Mouse (Mus musculus): ENCODE results near the gene Arid4a. TPM values are rescaled to one million over a fixed set of nuclear protein-coding genes. Genes with fewer than 3 reads are reported as not detected.
A peak's percentile ranks its signal among the peaks of the same experiment; 100 is the strongest.
"Not testable (repeated sequence)": the region's sequence is repeated elsewhere in the genome, so short reads cannot be mapped to it uniquely, and the experiment has no call there.

The Arid4a gene
- total RNA-seq, 2 experiments from 2014 or later = 32.0 to 36.5 TPM

GRCm38 (mm10) chr12:71006901-71007300 is 8.9 kb upstream of the Arid4a start:
- no peak for DNase-seq (ENCODE audit: low spot score in 2 of 2)
- intact Hi-C loops (cut with DNase I) = no loop called here

GRCm38 (mm10) chr12:71009769-71010168 is 6.0 kb upstream of the Arid4a start:
- intact Hi-C loops (cut with DNase I) = no loop called here
- DNase-seq (ENCODE audit: low spot score in 2 of 2) = no peak

- no peak for DNase-seq (ENCODE audit: low spot score in 2 of 2)
- intact Hi-C loops (cut with DNase I) = loop anchor here (2.0 to 5.0 kb wide), 3 partner anchors 34 to 122 kb away; partner anchors contain the start of genes 2700049A03Rik and Timm9
Observed at GRCm38 (mm10) chr12:71014845-71015362, 886 bp upstream of the Arid4a start.

DNA sequence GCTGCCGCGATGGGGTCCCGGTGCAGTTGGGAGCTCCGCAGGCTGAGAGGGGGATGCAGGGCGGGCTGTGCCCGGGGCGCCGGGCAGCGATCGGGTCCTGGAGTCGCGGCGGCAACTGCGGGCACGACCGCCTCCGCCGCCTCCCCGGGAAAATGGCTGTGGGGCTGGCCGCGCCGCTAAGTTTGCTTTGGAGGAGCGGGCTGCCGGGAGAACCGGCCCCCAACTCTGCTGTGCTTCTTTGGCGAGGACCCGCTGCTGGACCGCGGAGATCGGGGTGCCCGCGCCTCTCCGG is 367 bp downstream of the Arid4a start:
- intact Hi-C loops (cut with DNase I) = loop anchor here (5.0 kb wide), 2 partner anchors 49 to 121 kb away; partner anchors contain the start of genes 2700049A03Rik and Timm9
- DNase-seq (ENCODE audit: low spot score in 2 of 2) = no peak

DNA sequence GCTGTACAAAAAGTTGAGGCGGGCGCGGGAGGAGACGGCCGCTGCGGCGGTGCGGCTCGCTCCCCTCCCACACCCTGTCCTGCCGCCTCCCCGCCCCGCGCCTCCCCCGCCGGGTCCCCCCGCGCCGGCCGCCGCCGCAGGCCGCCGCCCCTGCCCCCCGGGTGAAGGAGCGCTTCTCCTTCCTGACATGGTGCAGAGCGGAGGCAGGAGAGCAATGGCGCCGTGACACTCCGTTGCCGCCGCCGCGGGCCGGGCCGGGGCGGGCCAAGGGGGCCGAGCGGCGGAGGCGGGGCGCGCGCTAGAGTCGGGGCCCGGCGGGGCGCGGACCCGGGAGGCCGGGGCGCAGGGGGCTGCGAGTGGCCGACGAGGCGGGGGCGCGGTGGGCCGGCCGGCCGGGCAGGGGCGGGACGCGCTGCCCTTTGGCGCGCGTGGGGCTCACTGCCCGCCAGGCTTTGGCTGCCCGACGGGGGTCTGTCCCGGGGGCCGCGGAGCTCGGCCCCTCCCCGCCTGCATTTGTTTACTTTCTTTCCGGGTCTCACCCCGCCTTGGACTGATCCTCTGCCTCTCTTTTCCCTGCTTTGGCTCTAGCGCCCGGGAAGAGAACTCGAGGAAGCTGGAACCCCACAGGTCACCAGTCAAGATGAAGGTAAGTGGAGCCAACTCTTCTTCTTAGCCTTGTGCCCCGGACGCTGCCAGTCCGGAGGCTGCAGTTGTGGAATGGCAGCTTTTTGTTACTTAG is 882 bp downstream of the Arid4a start:
- DNase-seq (ENCODE audit: low spot score in 2 of 2) = peak; percentile 8 to 22
- intact Hi-C loops (cut with DNase I) = loop anchor here (5.0 kb wide), 2 partner anchors 49 to 121 kb away; partner anchors contain the start of genes 2700049A03Rik and Timm9

- intact Hi-C loops (cut with DNase I) = loop anchor here (5.0 kb wide), 2 partner anchors 50 to 120 kb away; partner anchors contain the start of genes 2700049A03Rik and Timm9
- no peak for DNase-seq (ENCODE audit: low spot score in 2 of 2)
Observed at GRCm38 (mm10) chr12:71017242-71017571, 1.4 kb downstream of the Arid4a start.

DNA sequence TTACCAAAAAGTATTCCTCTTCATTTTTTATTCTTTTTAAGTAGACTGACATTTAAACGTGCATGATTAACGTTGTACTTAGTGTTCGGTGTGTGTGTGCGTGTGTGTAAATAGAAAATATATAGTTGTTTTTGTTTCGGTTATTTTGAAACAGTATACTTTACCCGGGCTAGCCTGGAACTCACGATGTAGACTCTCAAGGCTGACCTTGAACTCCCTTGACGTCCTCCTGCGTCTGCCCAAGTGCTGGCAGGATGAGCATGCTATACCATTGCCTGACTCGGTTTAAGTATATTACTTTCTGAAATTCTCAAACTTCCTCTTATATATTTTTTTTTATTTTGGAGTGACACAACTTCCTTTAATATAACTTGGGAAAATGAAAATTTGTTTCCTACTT is 2.0 kb downstream of the Arid4a start:
- intact Hi-C loops (cut with DNase I) = loop anchor here (5.0 kb wide), 2 partner anchors 51 to 119 kb away; partner anchors contain the start of genes 2700049A03Rik and Timm9

GRCm38 (mm10) chr12:71019211-71019610 is 3.4 kb downstream of the Arid4a start:
- DNase-seq (ENCODE audit: low spot score in 2 of 2) = no peak
- intact Hi-C loops (cut with DNase I) = loop anchor here (5.0 kb wide), 2 partner anchors 52 to 118 kb away; partner anchors contain the start of genes 2700049A03Rik and Timm9

More for the DNA sequence above, 2.0 kb downstream of the Arid4a start:
- no peak for DNase-seq (ENCODE audit: low spot score in 2 of 2)

- DNase-seq (ENCODE audit: low spot score in 2 of 2) = no peak
- intact Hi-C loops (cut with DNase I) = no loop called here
Observed at GRCm38 (mm10) chr12:71024411-71024810, 8.6 kb downstream of the Arid4a start.

DNA sequence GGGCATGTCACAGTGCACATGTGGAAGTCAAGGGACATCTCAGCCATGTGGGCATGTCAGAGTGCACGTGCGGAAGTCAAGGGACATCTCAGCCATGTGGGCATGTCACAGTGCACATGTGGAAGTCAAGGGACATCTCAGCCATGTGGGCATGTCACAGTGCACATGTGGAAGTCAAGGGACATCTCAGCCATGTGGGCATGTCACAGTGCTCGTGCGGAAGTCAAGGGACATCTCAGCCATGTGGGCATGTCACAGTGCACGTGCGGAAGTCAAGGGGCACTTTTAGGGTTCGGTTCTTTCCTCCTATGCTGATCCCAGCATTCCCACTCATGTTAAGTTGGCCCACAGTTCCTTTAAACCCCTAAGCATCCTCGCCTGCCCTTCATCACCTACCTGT is 12.5 kb downstream of the Arid4a start:
- intact Hi-C loops (cut with DNase I); DNase-seq (ENCODE audit: low spot score in 2 of 2): not testable (repeated sequence)

GRCm38 (mm10) chr12:71030260-71030659 is 14.5 kb downstream of the Arid4a start:
- intact Hi-C loops (cut with DNase I) = no loop called here
- DNase-seq (ENCODE audit: low spot score in 2 of 2) = no peak

DNA sequence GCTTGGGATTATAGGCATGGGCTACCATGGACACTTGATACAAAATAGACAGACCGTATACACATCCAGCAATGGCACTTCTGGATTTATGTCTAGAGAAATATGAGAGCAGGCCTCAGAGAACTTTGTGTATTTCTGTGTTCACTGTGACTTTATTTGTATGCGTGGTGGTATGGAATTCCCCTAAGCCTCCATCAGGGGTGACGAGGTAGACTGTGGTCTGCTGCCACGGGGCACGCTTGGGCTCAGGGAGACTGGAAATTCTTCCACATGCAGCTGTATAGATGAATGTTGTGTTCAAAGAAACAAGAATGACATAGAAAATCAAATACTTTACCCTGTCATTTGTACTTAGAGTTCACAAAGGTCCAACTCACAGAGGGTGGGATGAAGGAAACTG is 14.9 kb downstream of the Arid4a start:
- intact Hi-C loops (cut with DNase I) = no loop called here
- no peak for DNase-seq (ENCODE audit: low spot score in 2 of 2)

- no peak for DNase-seq (ENCODE audit: low spot score in 2 of 2)
- intact Hi-C loops (cut with DNase I) = no loop called here
Observed at GRCm38 (mm10) chr12:71035826-71036225, 20.0 kb downstream of the Arid4a start.

- DNase-seq (ENCODE audit: low spot score in 2 of 2) = no peak
- intact Hi-C loops (cut with DNase I) = no loop called here
Observed at GRCm38 (mm10) chr12:71036729-71037404, 21.1 kb downstream of the Arid4a start.

DNA sequence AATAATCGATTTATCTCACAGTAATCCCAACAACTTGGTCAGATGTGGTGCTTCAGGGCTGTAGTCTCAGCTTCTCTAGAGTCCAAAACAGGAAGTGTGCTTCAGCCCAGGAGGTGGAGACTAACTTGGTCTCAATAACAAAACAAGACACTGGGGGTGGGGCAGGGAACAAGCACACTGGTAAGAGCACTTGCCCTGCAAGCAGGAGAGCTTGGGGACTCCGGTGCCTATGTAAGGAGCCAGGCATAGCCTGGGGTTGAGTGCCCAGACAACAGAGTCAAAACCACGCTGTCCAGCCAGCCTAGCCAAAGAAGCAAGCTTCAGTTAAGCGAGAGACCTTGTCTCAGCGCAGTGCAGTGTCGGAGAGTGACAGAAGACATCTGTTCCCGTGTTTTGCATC is 24.7 kb downstream of the Arid4a start:
- no peak for DNase-seq (ENCODE audit: low spot score in 2 of 2)
- intact Hi-C loops (cut with DNase I) = no loop called here

DNA sequence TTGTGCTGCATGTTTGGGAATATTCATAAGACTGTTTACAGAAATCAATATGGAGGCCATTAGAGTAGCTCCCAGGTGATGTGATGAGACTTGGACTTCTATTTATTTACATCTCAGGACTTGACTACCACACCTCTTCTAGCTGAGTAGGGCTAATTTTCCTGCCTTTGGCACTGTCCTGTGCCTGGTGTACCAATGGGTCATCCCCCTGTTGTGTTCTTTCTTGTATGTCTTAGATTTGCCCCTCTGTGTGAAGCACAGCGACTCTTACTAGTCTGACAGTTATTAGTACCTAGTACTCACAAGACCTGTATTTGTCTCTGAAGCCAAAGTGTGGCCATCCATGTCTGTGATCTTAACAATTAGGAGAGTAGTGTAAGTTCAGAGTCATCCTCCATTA is 26.7 kb downstream of the Arid4a start:
- no peak for DNase-seq (ENCODE audit: low spot score in 2 of 2)
- intact Hi-C loops (cut with DNase I) = no loop called here

DNA sequence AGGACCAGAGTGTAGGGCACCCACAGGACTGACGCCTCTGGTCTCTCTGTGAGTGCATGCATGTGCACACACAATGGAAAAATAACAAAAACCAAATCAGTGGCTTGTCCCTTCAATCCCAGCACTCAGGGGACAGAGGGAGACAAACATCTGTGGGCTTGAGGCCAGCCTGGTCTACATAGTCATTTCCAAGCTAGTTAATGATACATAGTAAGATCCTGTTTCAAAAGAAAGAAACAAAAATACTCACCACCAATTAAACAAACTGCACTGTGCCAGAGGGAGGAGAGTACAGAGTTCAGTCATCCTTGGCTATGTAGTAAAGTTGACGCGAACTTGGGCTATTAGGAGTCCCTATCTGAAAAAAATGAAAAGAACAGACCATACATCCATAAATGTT is 27.8 kb downstream of the Arid4a start:
- intact Hi-C loops (cut with DNase I) = no loop called here
- no peak for DNase-seq (ENCODE audit: low spot score in 2 of 2)

- DNase-seq (ENCODE audit: low spot score in 2 of 2) = no peak
- intact Hi-C loops (cut with DNase I) = no loop called here
Observed at GRCm38 (mm10) chr12:71044488-71044887, 28.7 kb downstream of the Arid4a start.

- no peak for DNase-seq (ENCODE audit: low spot score in 2 of 2)
- intact Hi-C loops (cut with DNase I) = no loop called here
Observed at GRCm38 (mm10) chr12:71046501-71046900, 30.7 kb downstream of the Arid4a start.

DNA sequence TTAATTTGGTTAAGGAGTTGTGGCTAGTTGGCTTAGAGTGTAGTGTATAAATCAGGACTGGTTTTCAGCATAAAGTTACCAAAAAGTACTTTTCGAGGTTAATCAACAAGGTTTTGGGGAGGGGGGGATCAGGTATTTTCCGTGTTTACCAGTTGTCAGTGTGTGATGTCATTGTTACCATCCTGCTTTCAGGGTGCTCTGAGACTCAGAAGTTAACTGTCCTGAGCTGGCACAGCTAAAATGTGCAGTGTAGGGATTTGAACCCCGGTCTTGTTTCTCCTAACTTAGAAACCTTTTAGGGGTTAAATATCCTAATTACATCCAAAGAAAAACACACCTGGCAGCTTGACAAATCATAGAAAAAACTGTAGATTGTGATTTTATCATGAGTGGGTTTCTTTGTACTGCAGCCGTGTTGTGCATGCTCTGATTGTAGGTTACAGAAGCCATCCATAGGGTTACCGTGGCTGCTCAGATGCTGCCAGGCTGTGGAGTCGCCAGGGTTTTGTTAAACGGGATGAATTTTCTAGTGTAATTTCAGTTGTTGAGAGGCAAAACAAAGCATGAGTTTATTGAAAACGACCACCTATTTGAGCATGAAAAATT is 31.8 kb downstream of the Arid4a start:
- intact Hi-C loops (cut with DNase I) = loop anchor here (2.0 kb wide), 1 partner anchor 33 kb away; the partner anchor contains the start of gene Arid4a
- DNase-seq (ENCODE audit: low spot score in 2 of 2) = no peak

Measured in left cerebral cortex, postnatal 36 days (tissue).